Mouse (Mus musculus) G1E (cell line): ENCODE results near the gene Tax1bp3. TPM values are rescaled to one million over a fixed set of nuclear protein-coding genes. Genes with fewer than 3 reads are reported as not detected.

Source experiments
- ATAC-seq: 2 replicates; pipeline ENCODE4 v1.8.0; 2016; ENCODE audit warnings: mild to moderate bottlenecking; ENCODE audit not compliant: insufficient number of reproducible peaks, poor library complexity, low FRiP score, severe bottlenecking; ENCODE audit errors: extremely low read depth
- DNase-seq: peaks from one replicate; pipeline ENCODE4 v3.0.0; 2012; ENCODE audit warnings: low spot score
- H3K27me3 ChIP-seq: 2 replicates; pipeline ENCODE4 v1.6.1; 2012; ENCODE audit warnings: mild to moderate bottlenecking, low read length, inconsistent platforms; ENCODE audit not compliant: insufficient read depth
- H3K36me3 ChIP-seq: replicated peaks from 2 replicates; pipeline ENCODE3; 2012; ENCODE audit warnings: mild to moderate bottlenecking, inconsistent platforms
- H3K4me1 ChIP-seq: 2 replicates; pipeline ENCODE4 v1.6.1; 2012; ENCODE audit warnings: low read depth, low read length, inconsistent platforms, mixed read lengths; ENCODE audit not compliant: insufficient read depth
- H3K4me3 ChIP-seq: 2 replicates; pipeline ENCODE4 v1.5.1; 2012; ENCODE audit warnings: low read depth, mild to moderate bottlenecking, inconsistent platforms, low read length, moderate library complexity, mixed read lengths
- H3K9me3 ChIP-seq: replicated peaks from 2 replicates; pipeline ENCODE4 v1.6.1; 2012; ENCODE audit warnings: inconsistent platforms
- CTCF ChIP-seq: IDR thresholded peaks from 2 replicates; pipeline ENCODE4 v1.5.1; 2012; ENCODE audit warnings: low read depth, low read length, inconsistent platforms, mixed read lengths
- GATA1 ChIP-seq: IDR thresholded peaks from 2 replicates; pipeline ENCODE4 v1.6.1; 2012; ENCODE audit warnings: borderline replicate concordance, low read length, inconsistent platforms, mixed read lengths
- GATA2 ChIP-seq: IDR thresholded peaks from 2 replicates; pipeline ENCODE4 v1.6.1; 2012; ENCODE audit warnings: low read depth, low read length, inconsistent platforms, borderline replicate concordance
- POLR2AphosphoS5 ChIP-seq: IDR thresholded peaks from 2 replicates; pipeline ENCODE4 v1.6.1; 2012; ENCODE audit warnings: low read depth, low read length, inconsistent platforms; ENCODE audit not compliant: insufficient replicate concordance
- TAL1 ChIP-seq: conservative IDR thresholded peaks from 2 replicates; pipeline ENCODE4 v1.6.1; 2012; ENCODE audit warnings: low read depth, low read length, inconsistent platforms, mixed read lengths
- polyA plus RNA-seq: library from polyadenylated mRNA; stranded (reverse); fragments of >175 nt; gene quantifications from 2 replicates; pipeline ENCODE4 v1.2.3, GENCODE M21; 2012
- total RNA-seq, 2 experiments: library from RNA; stranded (forward) in 1 of 2; stranded (reverse) in 1 of 2; fragments of 200-1000 nt in 1 of 2; fragments of >200 nt in 1 of 2; fragmentation: Nextera tagmentation in 1 of 2; gene quantifications; 2 replicates each; pipeline ENCODE4 v1.2.3; 2014 to 2017

Tax1bp3 gene
- total and polyA plus RNA-seq, 3 experiments = 9.0 to 17.8 (median 9.2) TPM

- no peak for ATAC-seq
These were observed 23.0 kb downstream of the Tax1bp3 start for GRCm38 (mm10) chr11:73199879-73200278.

GRCm38 (mm10) chr11:73201021-73201420 lies 24.1 kb downstream of the Tax1bp3 start:
- no peak overlapping the region for H3K4me3 ChIP-seq
- peaks cover 31% of the 10 kb centered on the region for H3K4me1 ChIP-seq
- H3K27me3 ChIP-seq = 0 out of 2 replicates have a peak, but pooled peaks cover 3% of the 10 kb centered on the region
- ATAC-seq = no peak
- H3K9me3 ChIP-seq = no peaks in the 10 kb centered on the region
- peaks cover 10% of the 10 kb centered on the region for H3K36me3 ChIP-seq
- TF ChIP-seq GATA2 (no peak), GATA1 (no peak), POLR2AphosphoS5 (no peak), TAL1 (no peak), CTCF (no peak)
- DNase-seq = no peak

More at GRCm38 (mm10) chr11:73199879-73200278, 23.0 kb downstream of the Tax1bp3 start:
- DNase-seq = peak; percentile 17
- Histone ChIP-seq H3K4me3 (peak overlapping the region; percentile 90), H3K9me3 (no peaks in the 10 kb centered on the region), H3K27me3 (0 out of 2 replicates have a peak, but pooled peaks cover 3% of the 10 kb centered on the region), H3K4me1 (peaks cover 31% of the 10 kb centered on the region), H3K36me3 (peaks cover 20% of the 10 kb centered on the region)
- TF ChIP-seq TAL1 = no peak

GRCm38 (mm10) chr11:73201597-73201996 lies 24.7 kb downstream of the Tax1bp3 start:
- DNase-seq (no peak), ATAC-seq (no peak)
- H3K4me1 ChIP-seq = peaks cover 31% of the 10 kb centered on the region
- peaks cover 6% of the 10 kb centered on the region; the same call in 1 of the 2 replicates for H3K27me3 ChIP-seq
- no peak overlapping the region for H3K4me3 ChIP-seq
- H3K9me3 ChIP-seq = no peaks in the 10 kb centered on the region
- TF ChIP-seq CTCF (no peak), TAL1 (no peak), POLR2AphosphoS5 (no peak), GATA2 (no peak), GATA1 (no peak)
- peaks cover 11% of the 10 kb centered on the region for H3K36me3 ChIP-seq

GRCm38 (mm10) chr11:73203895-73204294 lies 27.0 kb downstream of the Tax1bp3 start:
- ATAC-seq (no peak), DNase-seq (no peak)
- H3K9me3 ChIP-seq = no peaks in the 10 kb centered on the region
- no peak overlapping the region for H3K4me3 ChIP-seq
- peaks cover 6% of the 10 kb centered on the region; the same call in 1 of the 2 replicates for H3K27me3 ChIP-seq
- no peak for TF ChIP-seq CTCF
- TF ChIP-seq GATA1 = no peak
- no peak for TF ChIP-seq POLR2AphosphoS5
- no peak for TF ChIP-seq TAL1
- TF ChIP-seq GATA2 = no peak
- peaks cover 4% of the 10 kb centered on the region for H3K36me3 ChIP-seq
- H3K4me1 ChIP-seq = peaks cover 14% of the 10 kb centered on the region

GRCm38 (mm10) chr11:73205194-73205593 lies 28.3 kb downstream of the Tax1bp3 start:
- no peak for ATAC-seq
- Histone ChIP-seq H3K4me3 (no peak overlapping the region), H3K36me3 (peaks cover 4% of the 10 kb centered on the region), H3K9me3 (no peaks in the 10 kb centered on the region), H3K27me3 (peaks cover 6% of the 10 kb centered on the region; the same call in 1 of the 2 replicates), H3K4me1 (peaks cover 4% of the 10 kb centered on the region; the same call in 1 of the 2 replicates)
- no peak for TF ChIP-seq CTCF
- DNase-seq = no peak

- H3K4me1 ChIP-seq = no peaks in the 10 kb centered on the region
- ATAC-seq (no peak), DNase-seq (no peak)
These were observed 30.7 kb downstream of the Tax1bp3 start for GRCm38 (mm10) chr11:73207621-73208020.

GRCm38 (mm10) chr11:73213956-73214355 lies 37.1 kb downstream of the Tax1bp3 start:
- no peak for TF ChIP-seq GATA1
- TF ChIP-seq POLR2AphosphoS5 = no peak
- TF ChIP-seq CTCF = no peak
- no peak for TF ChIP-seq TAL1
- no peak for TF ChIP-seq GATA2
- no peak for DNase-seq
- H3K4me3 ChIP-seq = no peak overlapping the region
- peaks cover 2% of the 10 kb centered on the region for H3K27me3 ChIP-seq
- no peak for ATAC-seq
- H3K36me3 ChIP-seq = peaks cover 2% of the 10 kb centered on the region
- no peaks in the 10 kb centered on the region for H3K9me3 ChIP-seq
- H3K4me1 ChIP-seq = no peaks in the 10 kb centered on the region

More at GRCm38 (mm10) chr11:73207621-73208020, 30.7 kb downstream of the Tax1bp3 start:
- Histone ChIP-seq H3K36me3 (peaks cover 4% of the 10 kb centered on the region), H3K27me3 (peaks cover 3% of the 10 kb centered on the region; the same call in 1 of the 2 replicates), H3K9me3 (no peaks in the 10 kb centered on the region), H3K4me3 (no peak overlapping the region)
- TF ChIP-seq GATA1 = no peak
- no peak for TF ChIP-seq GATA2
- no peak for TF ChIP-seq TAL1
